Mouse (Mus musculus) spleen, adult 2 months (tissue): ENCODE data around the gene P4hb. TPM values are rescaled to one million over a fixed set of nuclear protein-coding genes. Genes with fewer than 3 reads are reported as not detected.
"Not testable (repeated sequence)": the region's sequence is repeated elsewhere in the genome, so short reads cannot be mapped to it uniquely, and the experiment has no call there.

ENCODE experiments used
- DNase-seq, 2 experiments: peaks; one replicate each; pipeline versions ENCODE4 v3.0.0 to v3.0.0-alpha.2; 2012 to 2021; ENCODE audit warnings: low spot score in 2 of 2, low read depth in 1 of 2
- H3K27ac ChIP-seq: fragments of 200-500 bp; 2 replicates; pipeline ENCODE4 v1.5.1; 2012; ENCODE audit warnings: low read length, inconsistent platforms; ENCODE audit not compliant: insufficient read depth
- H3K27me3 ChIP-seq: fragments of 200-500 bp; 2 replicates; pipeline ENCODE4 v1.6.1; 2012; ENCODE audit warnings: mild to moderate bottlenecking, moderate library complexity, low read length, inconsistent platforms; ENCODE audit not compliant: control insufficient read depth, insufficient read depth
- H3K36me3 ChIP-seq: fragments of 200-500 bp; 2 replicates; pipeline ENCODE4 v1.6.1; 2012; ENCODE audit warnings: mild to moderate bottlenecking, low read length, inconsistent platforms; ENCODE audit not compliant: control insufficient read depth, insufficient read depth
- H3K4me1 ChIP-seq: fragments of 200-500 bp; 2 replicates; pipeline ENCODE4 v1.6.1; 2011; ENCODE audit warnings: inconsistent platforms; ENCODE audit not compliant: control insufficient read depth, insufficient read depth, insufficient read length
- H3K4me3 ChIP-seq: fragments of 200-500 bp; 2 replicates; pipeline ENCODE4 v1.5.1; 2011; ENCODE audit warnings: mild to moderate bottlenecking, inconsistent platforms; ENCODE audit not compliant: insufficient read depth, insufficient read length; ENCODE audit errors: extremely low read depth
- CTCF ChIP-seq: fragments of 200-500 bp; IDR thresholded peaks from 2 replicates; pipeline ENCODE4 v1.5.1; 2011; ENCODE audit warnings: mild to moderate bottlenecking, inconsistent platforms; ENCODE audit not compliant: insufficient read depth, insufficient read length, insufficient replicate concordance; ENCODE audit errors: extremely low read depth
- POLR2A ChIP-seq: fragments of 200-500 bp; IDR thresholded peaks from 2 replicates; pipeline ENCODE4 v1.6.1; 2011; ENCODE audit warnings: low read depth, low read length, inconsistent platforms
- WGBS: fragments of 180-500 bp; shearing (Covaris S2); methylation state at CpG from one replicate; pipeline ENCODE4 v1.1.7; 2018; 5-methylcytosine and 5-hydroxymethylcytosine counted together
- polyA plus RNA-seq: library from polyadenylated mRNA; depleted of rRNA; stranded (reverse); fragments of >200 nt; gene quantifications from 2 replicates; pipeline ENCODE4 v1.2.3, GENCODE M21; 2012; rRNA removed

Gene P4hb
- polyA plus RNA-seq, 1 experiment, result 79.2 TPM

DNA sequence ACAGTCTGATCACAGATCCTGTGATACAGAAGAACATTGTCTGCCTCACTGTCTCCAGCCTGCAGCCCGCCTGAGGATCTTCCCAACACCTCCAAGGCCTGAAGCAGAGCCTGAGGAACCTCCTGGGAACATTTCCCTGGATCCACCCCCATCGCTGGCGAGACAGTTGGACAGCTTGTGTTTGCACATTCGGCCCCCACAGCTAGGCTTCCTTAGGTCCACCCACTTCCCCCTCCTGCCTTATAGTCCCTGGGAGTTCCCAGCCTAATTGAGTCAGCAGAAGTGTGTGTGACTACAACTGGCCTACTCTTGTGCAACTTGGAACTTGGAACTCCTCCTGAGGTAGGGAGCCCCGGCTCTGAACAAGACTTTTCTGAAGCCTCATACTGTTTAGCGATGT lies 55.0 kb downstream of the P4hb start:
- Histone ChIP-seq H3K36me3 (no peaks in the 10 kb centered on the region), H3K27ac (no peak overlapping the region), H3K4me1 (no peaks in the 10 kb centered on the region), H3K4me3 (no peak overlapping the region), H3K27me3 (no peaks in the 10 kb centered on the region)
- TF ChIP-seq CTCF, result no peak
- no peak for TF ChIP-seq POLR2A
- no peak for DNase-seq
- 59% methylated on average over 6 of the region's 6 CpGs for WGBS

- no peaks in the 10 kb centered on the region for H3K36me3 ChIP-seq
- no peak for TF ChIP-seq CTCF
- no peak for TF ChIP-seq POLR2A
- 88% methylated on average over 4 of the region's 4 CpGs for WGBS
- no peak for DNase-seq
- H3K27me3 ChIP-seq, result no peaks in the 10 kb centered on the region
- no peak overlapping the region for H3K4me3 ChIP-seq
- no peaks in the 10 kb centered on the region for H3K4me1 ChIP-seq
- no peak overlapping the region for H3K27ac ChIP-seq
Observed at GRCm38 (mm10) chr11:120517147-120517546, 55.9 kb downstream of the P4hb start.

GRCm38 (mm10) chr11:120515611-120516010 lies 57.4 kb downstream of the P4hb start:
- H3K27ac ChIP-seq, result no peak overlapping the region
- H3K4me1 ChIP-seq, result peaks cover 4% of the 10 kb centered on the region; the same call in 1 of the 2 replicates
- TF ChIP-seq POLR2A, result no peak
- TF ChIP-seq CTCF, result peak; percentile 94
- WGBS, result 25% methylated on average over 17 of the region's 17 CpGs
- H3K27me3 ChIP-seq, result no peaks in the 10 kb centered on the region
- no peaks in the 10 kb centered on the region for H3K36me3 ChIP-seq
- no peak overlapping the region for H3K4me3 ChIP-seq
- DNase-seq, result peak; percentile 41 to 81

GRCm38 (mm10) chr11:120514262-120514661 lies 58.8 kb downstream of the P4hb start:
- WGBS, result 93% methylated on average over 2 of the region's 2 CpGs
- H3K4me3 ChIP-seq, result not testable (repeated sequence)

DNA sequence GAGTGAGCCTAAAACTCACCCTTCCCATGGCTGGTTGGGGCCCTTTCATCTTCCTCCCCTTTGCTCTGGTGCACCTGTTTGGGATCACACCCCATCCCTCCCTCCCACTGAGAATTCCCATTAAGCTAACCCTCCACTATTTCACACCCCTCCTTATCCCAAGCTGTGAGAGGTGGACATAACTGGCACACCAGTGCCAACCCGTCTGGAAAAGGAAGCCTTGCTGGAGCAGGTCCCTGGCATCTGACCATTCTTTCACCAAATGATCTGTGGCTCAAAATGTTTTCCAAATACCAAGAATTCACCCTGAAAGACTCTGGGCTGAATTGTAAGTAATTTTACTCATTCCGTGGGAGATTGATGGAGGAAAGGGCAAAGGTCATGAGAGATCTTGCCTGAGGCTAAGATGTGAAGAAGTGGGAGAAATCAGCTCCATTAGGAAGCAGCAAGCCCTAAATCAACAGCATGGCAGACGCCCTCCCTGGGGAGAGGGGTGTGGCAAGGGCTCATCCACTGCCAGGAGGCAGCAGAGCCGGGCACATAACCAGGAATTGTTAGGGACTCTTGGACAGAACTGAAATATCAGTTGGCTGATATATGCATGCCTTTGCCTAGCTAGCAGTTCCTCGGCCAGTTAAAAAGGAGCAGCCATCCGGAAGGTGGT lies 60.1 kb downstream of the P4hb start:
- no peaks in the 10 kb centered on the region for H3K36me3 ChIP-seq
- H3K4me3 ChIP-seq, result no peak overlapping the region
- DNase-seq, result no peak
- WGBS, result 84% methylated on average over 6 of the region's 6 CpGs
- no peaks in the 10 kb centered on the region for H3K27me3 ChIP-seq
- H3K27ac ChIP-seq, result no peak overlapping the region
- no peak for TF ChIP-seq CTCF
- TF ChIP-seq POLR2A, result no peak
- H3K4me1 ChIP-seq, result peaks cover 4% of the 10 kb centered on the region; the same call in 1 of the 2 replicates

More at GRCm38 (mm10) chr11:120514262-120514661, 58.8 kb downstream of the P4hb start:
- not testable (repeated sequence) for H3K27ac ChIP-seq, H3K36me3 ChIP-seq, H3K4me1 ChIP-seq, H3K27me3 ChIP-seq, DNase-seq

DNA sequence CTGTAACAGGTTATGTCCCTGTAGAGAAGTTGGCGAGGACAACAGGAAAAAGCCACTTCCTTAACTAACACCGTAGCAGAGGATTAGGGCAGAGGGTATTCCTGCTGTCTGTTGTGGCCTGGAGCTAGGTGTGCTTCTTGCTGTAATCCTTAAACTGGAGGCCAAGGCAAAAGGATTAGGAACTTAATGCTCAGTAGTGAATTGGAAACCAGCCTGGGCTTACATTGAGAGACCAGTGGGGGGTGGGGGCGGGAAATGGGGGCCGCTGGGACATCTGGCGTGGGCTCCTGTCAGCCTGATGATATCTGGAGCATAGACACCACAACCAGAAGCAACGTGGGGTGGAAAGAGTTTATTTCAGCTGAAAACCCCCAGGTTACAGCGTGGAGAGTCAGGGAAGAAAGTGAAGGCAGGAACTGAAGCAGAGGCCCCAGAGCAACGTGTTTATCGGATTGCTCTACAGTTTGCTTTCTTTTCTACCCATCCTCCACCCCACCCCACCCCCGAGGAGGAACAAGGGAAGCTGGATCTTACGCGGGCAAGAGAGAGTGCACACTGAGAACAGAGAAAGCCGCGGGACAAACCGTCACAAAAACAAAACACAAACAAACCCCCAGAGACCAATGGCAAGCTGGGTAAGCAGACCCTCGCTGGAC lies 62.5 kb downstream of the P4hb start:
- WGBS, result 4% methylated on average over 16 of the region's 16 CpGs
- DNase-seq, result no peak
- no peak for TF ChIP-seq POLR2A
- TF ChIP-seq CTCF, result no peak

More for the DNA sequence above, 62.5 kb downstream of the P4hb start:
- peaks cover 4% of the 10 kb centered on the region; the same call in 1 of the 2 replicates for H3K4me1 ChIP-seq
- H3K4me3 ChIP-seq, result peak overlapping the region; percentile 50
- no peaks in the 10 kb centered on the region for H3K36me3 ChIP-seq
- no peak overlapping the region; the same call in 1 of the 2 replicates for H3K27ac ChIP-seq
- H3K27me3 ChIP-seq, result no peaks in the 10 kb centered on the region

Other genes with a start within 250 kb of the P4hb start
- 951 and 978 TPM in 2 replicates for gene Actg1, start 224.7 kb downstream of the P4hb start, polyA plus RNA-seq
- gene Fscn2, start 211.7 kb downstream of the P4hb start, polyA plus RNA-seq, result 0.08 TPM in 1 of 2 replicates, not detected in the other
- gene Faap100, start 194.5 kb downstream of the P4hb start, polyA plus RNA-seq, result 36.5 and 53.8 TPM in 2 replicates
- gene Nploc4, start 135.5 kb downstream of the P4hb start, polyA plus RNA-seq, result 25.3 and 31.0 TPM in 2 replicates
- gene Tspan10, start 130.6 kb downstream of the P4hb start, polyA plus RNA-seq, result 7.9 and 9.1 TPM in 2 replicates
- gene Pde6g, start 119.8 kb downstream of the P4hb start, polyA plus RNA-seq, result 0.14 and 0.35 TPM in 2 replicates
- gene Oxld1, start 115.2 kb downstream of the P4hb start, polyA plus RNA-seq, result 9.1 and 11.0 TPM in 2 replicates
- 11.2 TPM in 2 replicates for gene Ccdc137, start 115.1 kb downstream of the P4hb start, polyA plus RNA-seq
- 13.2 and 14.4 TPM in 2 replicates for gene Arl16, start 105.6 kb downstream of the P4hb start, polyA plus RNA-seq
- 55.1 and 55.7 TPM in 2 replicates for gene Mrpl12, start 88.6 kb downstream of the P4hb start, polyA plus RNA-seq
- 36.5 and 48.1 TPM in 2 replicates for gene Slc25a10, start 81.4 kb downstream of the P4hb start, polyA plus RNA-seq
- 0.30 and 0.36 TPM in 2 replicates for gene Gcgr, start 42.6 kb downstream of the P4hb start, polyA plus RNA-seq
- gene Mcrip1, start 23.5 kb downstream of the P4hb start, polyA plus RNA-seq, result 79.9 and 99.4 TPM in 2 replicates
- gene Ppp1r27, start 22.1 kb downstream of the P4hb start, polyA plus RNA-seq, result not detected in 2 replicates
- 620 and 856 TPM in 2 replicates for gene Arhgdia, start 8.4 kb upstream of the P4hb start, polyA plus RNA-seq
- gene Alyref, start 25.1 kb upstream of the P4hb start, polyA plus RNA-seq, result 22.1 and 27.2 TPM in 2 replicates
- 80.1 and 101 TPM in 2 replicates for gene Anapc11, start 25.2 kb upstream of the P4hb start, polyA plus RNA-seq
- 4.4 and 5.5 TPM in 2 replicates for gene Npb, start 35.2 kb upstream of the P4hb start, polyA plus RNA-seq
- 139 and 165 TPM in 2 replicates for gene Pcyt2, start 44.7 kb upstream of the P4hb start, polyA plus RNA-seq
- 119 and 139 TPM in 2 replicates for gene Sirt7, start 52.0 kb upstream of the P4hb start, polyA plus RNA-seq
- gene Mafg, start 60.3 kb upstream of the P4hb start, polyA plus RNA-seq, result 29.9 and 31.3 TPM in 2 replicates
- gene Pycr1, start 70.5 kb upstream of the P4hb start, polyA plus RNA-seq, result 7.5 and 8.7 TPM in 2 replicates
- 0.83 and 1.5 TPM in 2 replicates for gene Myadml2, start 74.9 kb upstream of the P4hb start, polyA plus RNA-seq
- gene Notum, start 87.9 kb upstream of the P4hb start, polyA plus RNA-seq, result 0.08 and 0.38 TPM in 2 replicates
- gene Aspscr1, start 99.7 kb upstream of the P4hb start, polyA plus RNA-seq, result 84.5 and 89.1 TPM in 2 replicates
- 44.1 and 52.2 TPM in 2 replicates for gene Cenpx, start 140.5 kb upstream of the P4hb start, polyA plus RNA-seq
- 33.5 and 34.9 TPM in 2 replicates for gene Lrrc45, start 140.7 kb upstream of the P4hb start, polyA plus RNA-seq
- gene Rac3, start 148.2 kb upstream of the P4hb start, polyA plus RNA-seq, result 3.0 and 4.9 TPM in 2 replicates
- gene Dcxr, start 154.0 kb upstream of the P4hb start, polyA plus RNA-seq, result 39.1 and 49.3 TPM in 2 replicates
- gene Cbr2, start 158.9 kb upstream of the P4hb start, polyA plus RNA-seq, result 5.3 and 5.8 TPM in 2 replicates
- 0.67 and 0.84 TPM in 2 replicates for gene Hmga1b, start 189.5 kb upstream of the P4hb start, polyA plus RNA-seq
- 27.5 and 32.9 TPM in 2 replicates for gene Rfng, start 211.0 kb upstream of the P4hb start, polyA plus RNA-seq
- 84.9 and 88.9 TPM in 2 replicates for gene Gps1, start 211.0 kb upstream of the P4hb start, polyA plus RNA-seq
- 35.0 and 39.4 TPM in 2 replicates for gene Dus1l, start 223.2 kb upstream of the P4hb start, polyA plus RNA-seq